Mouse (Mus musculus) lung, postnatal 0 days (tissue): ENCODE data around the gene Zfp598.

Experiments
- CTCF ChIP-seq: IDR thresholded peaks from 2 replicates; pipeline ENCODE4 v1.5.1; 2016; ENCODE audit warnings: antibody characterized with exemption, mild to moderate bottlenecking
- EP300 ChIP-seq: IDR thresholded peaks from 2 replicates; pipeline ENCODE4 v1.6.1; 2016; ENCODE audit warnings: antibody characterized with exemption, mild to moderate bottlenecking, control low read depth

DNA sequence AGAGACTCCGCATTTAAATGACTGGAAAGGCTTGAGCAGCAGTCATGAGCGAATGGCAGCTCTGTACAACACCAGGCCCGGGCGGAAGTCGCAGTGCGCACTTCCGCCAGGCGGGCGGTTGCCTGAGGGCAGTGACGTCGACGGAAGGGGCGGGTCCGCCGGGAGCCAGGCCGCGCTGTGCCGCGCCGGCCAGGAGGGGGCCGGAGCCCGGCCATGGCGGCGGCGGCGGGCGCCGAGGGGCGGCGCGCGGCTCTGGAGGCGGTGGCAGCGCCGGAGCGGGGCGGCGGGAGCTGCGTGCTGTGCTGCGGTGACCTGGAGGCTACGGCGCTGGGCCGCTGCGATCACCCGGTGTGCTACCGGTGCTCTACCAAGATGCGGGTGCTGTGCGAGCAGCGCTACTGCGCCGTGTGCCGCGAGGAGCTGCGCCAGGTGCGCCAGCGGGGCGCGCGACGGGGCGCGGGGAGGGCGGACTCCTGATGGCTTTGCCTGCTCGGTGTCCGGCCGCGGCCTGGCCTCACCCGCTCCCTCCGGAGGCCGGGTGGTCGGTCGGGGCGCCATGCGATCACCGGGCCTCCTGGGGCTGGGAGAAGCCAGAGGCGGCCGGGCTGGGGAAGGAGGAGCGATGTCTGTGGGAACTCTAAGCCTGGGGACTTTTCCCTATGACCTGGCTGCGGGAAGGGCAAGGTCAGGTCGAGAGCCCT lies at the start of gene Zfp598:
- TF ChIP-seq EP300, result no peak
- peak; percentile 40 for TF ChIP-seq CTCF
